Mouse (Mus musculus) intestine, embryonic 15.5 days (tissue): ENCODE data around the gene Col4a3bp. TPM values are rescaled to one million over a fixed set of nuclear protein-coding genes. Genes with fewer than 3 reads are reported as not detected.

ENCODE experiments used
- ATAC-seq: fragments of 200-750 bp; cut with Nextera tagmentation; 2 replicates; pipeline ENCODE4 v1.8.0; 2017; ENCODE audit warnings: moderate TSS enrichment, moderate library complexity
- H3K27ac ChIP-seq: fragments of 300-500 bp; sonication (generic); 2 replicates; pipeline ENCODE4 v1.5.1; 2015; ENCODE audit warnings: mild to moderate bottlenecking, inconsistent platforms
- H3K27me3 ChIP-seq: fragments of 300-500 bp; sonication (generic); replicated peaks from 2 replicates; pipeline ENCODE4 v1.6.1; 2015; ENCODE audit warnings: inconsistent platforms
- H3K36me3 ChIP-seq: fragments of 300-500 bp; sonication (generic); 2 replicates; pipeline ENCODE4 v1.6.1; 2015; ENCODE audit warnings: inconsistent platforms
- H3K4me1 ChIP-seq: fragments of 300-500 bp; sonication (generic); replicated peaks from 2 replicates; pipeline ENCODE4 v1.6.1; 2015; ENCODE audit warnings: inconsistent platforms
- H3K4me2 ChIP-seq: fragments of 300-500 bp; sonication (generic); replicated peaks from 2 replicates; pipeline ENCODE4 v1.6.1; 2015; ENCODE audit warnings: mild to moderate bottlenecking, inconsistent platforms
- H3K4me3 ChIP-seq: fragments of 300-500 bp; sonication (generic); replicated peaks from 2 replicates; pipeline ENCODE4 v1.5.1; 2015; ENCODE audit warnings: inconsistent platforms
- H3K9ac ChIP-seq: fragments of 300-500 bp; sonication (generic); 2 replicates; pipeline ENCODE4 v1.6.1; 2015; ENCODE audit warnings: inconsistent platforms
- H3K9me3 ChIP-seq: fragments of 300-500 bp; sonication (generic); 2 replicates; pipeline ENCODE4 v1.6.1; 2016; ENCODE audit warnings: inconsistent platforms
- WGBS: fragments of 180-500 bp; shearing (Covaris S2); methylation state at CpG from one replicate; pipeline ENCODE4 v1.1.7; 2015; 5-methylcytosine and 5-hydroxymethylcytosine counted together
- polyA plus RNA-seq: library from polyadenylated mRNA; unstranded; fragments of >200 nt; fragmentation: Nextera tagmentation; extraction: Ambion mirVana; gene quantifications from 2 replicates; pipeline ENCODE4 v1.2.1, GENCODE M21; 2015

Col4a3bp gene
- polyA plus RNA-seq, 1 experiment from 2014 or later = 13.2 TPM

DNA sequence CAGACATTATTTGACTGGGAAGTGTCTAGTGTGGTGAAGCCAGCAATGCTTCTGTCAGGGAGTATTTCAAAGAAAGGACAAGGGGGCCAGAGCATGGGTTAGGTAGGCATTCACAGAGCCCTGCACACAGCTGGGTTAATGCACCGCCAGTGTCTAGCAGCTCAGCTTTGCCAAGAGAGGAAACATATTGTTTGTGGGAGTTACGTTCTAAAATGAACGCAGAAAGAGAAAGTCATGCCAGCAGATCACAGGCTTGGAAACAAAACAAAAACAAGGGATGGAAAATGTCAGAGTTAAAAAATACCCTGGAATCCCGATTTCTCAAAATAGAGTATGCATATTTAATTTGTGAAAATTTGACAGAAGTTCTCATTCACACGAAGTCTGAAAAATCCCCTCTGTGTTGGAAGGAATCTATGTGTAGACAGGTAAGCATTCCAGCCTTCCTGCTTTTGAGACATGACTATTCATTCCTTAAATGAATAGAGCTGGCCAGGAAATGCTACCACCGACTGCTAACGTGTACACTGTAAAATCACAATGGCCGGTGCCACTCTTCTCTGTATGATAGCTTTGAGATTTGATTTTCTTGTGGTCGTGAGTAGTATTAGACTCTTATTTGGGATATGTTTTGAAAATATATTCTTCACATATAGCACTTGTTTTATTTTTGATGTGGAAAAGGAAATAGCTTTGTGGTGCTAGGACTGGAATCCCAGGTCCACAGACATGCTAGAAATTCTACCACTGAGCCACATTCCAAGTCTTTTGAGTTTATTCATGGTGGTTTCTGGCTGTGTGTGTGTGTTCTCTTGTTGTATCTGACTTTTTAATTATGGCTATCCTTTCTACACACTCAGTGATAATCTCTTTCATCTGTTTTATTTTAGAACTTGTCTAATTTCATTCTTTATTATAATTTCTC is 138.0 kb downstream of the Col4a3bp start:
- Histone ChIP-seq H3K4me3 (no peak overlapping the region), H3K4me1 (no peaks in the 10 kb centered on the region), H3K4me2 (no peak overlapping the region), H3K9ac (no peak overlapping the region), H3K27ac (no peak overlapping the region), H3K27me3 (no peaks in the 10 kb centered on the region), H3K9me3 (no peaks in the 10 kb centered on the region), H3K36me3 (no peaks in the 10 kb centered on the region)
- ATAC-seq = no peak
- 74% methylated on average over 9 of the region's 9 CpGs for WGBS

DNA sequence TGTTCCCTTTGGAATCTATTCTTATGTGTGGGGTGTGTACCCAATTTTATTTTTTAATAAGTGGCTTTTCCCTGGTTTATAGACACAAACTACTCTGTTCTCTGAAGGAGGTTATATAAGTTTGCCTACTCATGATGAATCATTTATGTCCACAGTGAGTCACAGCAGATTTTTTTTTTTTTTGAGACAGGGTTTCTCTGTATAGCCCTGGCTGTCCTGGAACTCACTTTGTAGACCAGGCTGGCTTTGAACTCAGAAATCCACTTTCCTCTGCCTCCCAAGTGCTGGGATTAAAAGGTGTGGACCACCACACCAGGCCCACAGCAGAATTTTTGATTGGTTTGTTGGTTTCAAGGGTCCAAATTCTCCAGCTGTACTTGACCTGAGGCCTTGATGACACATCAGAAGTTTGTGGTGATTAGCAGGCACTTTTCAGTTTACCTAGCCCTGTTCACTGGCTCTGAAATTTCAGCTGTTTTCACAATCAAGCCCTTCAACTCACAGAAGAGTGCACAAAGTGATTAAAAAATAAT is 138.7 kb downstream of the Col4a3bp start:
- Histone ChIP-seq H3K9ac (no peak overlapping the region), H3K4me3 (no peak overlapping the region), H3K4me2 (no peak overlapping the region), H3K27ac (no peak overlapping the region), H3K27me3 (no peaks in the 10 kb centered on the region), H3K36me3 (no peaks in the 10 kb centered on the region), H3K9me3 (no peaks in the 10 kb centered on the region), H3K4me1 (no peaks in the 10 kb centered on the region)
- ATAC-seq = no peak

DNA sequence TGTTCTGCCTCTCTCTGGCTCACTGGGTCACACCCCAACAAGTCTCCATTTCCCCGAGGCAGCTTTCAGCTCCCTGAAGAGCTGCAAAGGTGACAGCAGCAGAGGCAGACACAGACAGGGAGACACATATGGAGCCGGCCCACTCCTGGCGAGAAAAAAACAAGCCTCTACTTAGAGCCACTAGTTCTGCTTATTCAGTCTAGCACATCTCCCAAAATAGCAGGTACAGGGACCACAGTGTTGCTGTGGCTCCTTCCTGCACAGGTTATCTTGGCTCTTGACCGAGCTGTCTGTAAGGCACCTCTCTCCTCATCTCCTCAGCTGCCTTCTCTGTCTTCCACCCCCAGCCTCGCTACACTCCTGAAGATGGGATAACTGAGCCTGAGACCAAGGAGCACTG is 142.4 kb downstream of the Col4a3bp start:
- H3K4me2 ChIP-seq = no peak overlapping the region
- no peak for ATAC-seq
- no peaks in the 10 kb centered on the region for H3K9me3 ChIP-seq
- H3K36me3 ChIP-seq = no peaks in the 10 kb centered on the region
- H3K4me3 ChIP-seq = no peak overlapping the region
- no peaks in the 10 kb centered on the region for H3K27me3 ChIP-seq
- no peaks in the 10 kb centered on the region for H3K4me1 ChIP-seq
- no peak overlapping the region for H3K27ac ChIP-seq
- 84% methylated on average over 5 of the region's 5 CpGs for WGBS
- H3K9ac ChIP-seq = no peak overlapping the region

DNA sequence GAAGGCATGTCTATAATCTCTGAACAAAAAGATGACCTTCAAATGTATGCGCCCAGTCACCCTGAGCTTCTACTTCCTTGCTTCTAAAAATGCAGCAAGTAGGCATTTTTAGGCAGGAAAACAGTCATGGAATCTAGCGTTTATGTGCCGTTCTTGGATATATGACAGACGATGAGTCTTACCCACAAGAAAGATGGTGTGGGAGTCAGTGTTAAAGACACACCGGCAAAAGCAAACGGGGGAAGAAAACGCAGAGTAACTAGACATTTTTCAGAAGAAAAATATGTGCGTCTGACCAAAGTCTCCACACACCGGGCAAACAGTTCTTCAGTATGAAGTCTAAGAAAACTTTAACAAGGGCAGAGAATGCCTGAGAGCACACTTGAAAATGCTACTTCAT is 144.8 kb downstream of the Col4a3bp start:
- no peak overlapping the region for H3K4me3 ChIP-seq
- no peaks in the 10 kb centered on the region for H3K4me1 ChIP-seq
- no peaks in the 10 kb centered on the region for H3K27me3 ChIP-seq
- ATAC-seq = no peak
- H3K9ac ChIP-seq = no peak overlapping the region
- 70% methylated on average over 9 of the region's 9 CpGs for WGBS
- no peak overlapping the region for H3K4me2 ChIP-seq
- H3K27ac ChIP-seq = no peak overlapping the region
- no peaks in the 10 kb centered on the region for H3K9me3 ChIP-seq
- no peaks in the 10 kb centered on the region for H3K36me3 ChIP-seq

Other genes with a start within 250 kb of the Col4a3bp start
- gene Poc5, start 154.3 kb upstream of the Col4a3bp start, polyA plus RNA-seq = 9.1 and 12.6 TPM in 2 replicates
- 0.13 and 0.14 TPM in 2 replicates for gene Ankdd1b, start 71.4 kb upstream of the Col4a3bp start, polyA plus RNA-seq
- not detected in 2 replicates for gene Gm17622, start 51.9 kb upstream of the Col4a3bp start, polyA plus RNA-seq
- gene Polk, start within 50 bp of the Col4a3bp start, polyA plus RNA-seq = 8.4 and 8.8 TPM in 2 replicates
- gene Hmgcr, start 128.3 kb downstream of the Col4a3bp start, polyA plus RNA-seq = 89.1 and 101 TPM in 2 replicates
- gene Ankrd31, start 205.7 kb downstream of the Col4a3bp start, polyA plus RNA-seq = not detected in 2 replicates